Mouse (Mus musculus) kidney, postnatal 14 days (tissue): Measurements from ENCODE around the gene Mrrf.

Experiments
- DNase-seq: peaks from one replicate; pipeline ENCODE4 v3.0.0; 2022; ENCODE audit warnings: mixed read lengths

Gene Mrrf

DNA sequence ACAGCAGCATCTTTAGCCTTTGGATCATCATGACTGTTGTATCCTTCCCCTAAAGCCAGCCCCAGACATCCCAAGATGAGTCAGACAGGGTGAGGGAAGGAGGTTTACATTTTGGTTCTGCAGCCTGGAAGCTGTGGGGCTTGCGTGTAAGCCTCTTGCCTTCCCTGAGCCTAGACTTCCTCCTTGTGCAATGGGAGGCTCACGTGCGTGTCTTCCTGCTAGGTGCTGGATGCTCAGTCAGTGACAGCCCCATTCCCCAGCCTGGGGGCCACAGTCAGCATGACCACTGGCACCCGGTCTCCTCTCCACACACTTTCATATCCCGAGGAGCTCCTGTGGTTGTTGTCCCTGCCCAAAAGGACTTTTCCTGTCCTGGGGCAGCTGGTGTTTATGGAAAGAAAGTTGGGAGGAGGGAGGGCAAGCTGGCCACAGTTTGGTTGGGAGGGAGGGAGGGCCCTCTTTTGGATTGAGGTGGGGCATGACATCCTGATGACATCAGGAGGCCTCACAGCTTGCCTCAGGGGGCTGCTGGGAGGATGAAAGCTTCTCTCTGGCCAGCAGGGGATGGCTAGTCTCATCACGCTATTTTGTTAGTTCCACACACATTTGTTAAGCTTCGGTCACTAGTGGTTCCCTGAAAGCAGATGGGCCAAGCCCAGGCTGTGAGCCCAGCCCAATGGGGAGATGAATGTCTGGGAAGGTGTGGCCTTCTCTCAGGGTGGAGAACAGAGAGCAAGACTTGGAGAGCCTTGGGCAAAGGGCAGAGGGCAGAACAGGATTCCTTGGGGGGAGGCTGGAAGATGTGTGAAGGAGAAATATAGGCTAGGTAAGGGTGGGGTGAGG, 98.6 kb downstream of the Mrrf start:
- DNase-seq: no peak

DNA sequence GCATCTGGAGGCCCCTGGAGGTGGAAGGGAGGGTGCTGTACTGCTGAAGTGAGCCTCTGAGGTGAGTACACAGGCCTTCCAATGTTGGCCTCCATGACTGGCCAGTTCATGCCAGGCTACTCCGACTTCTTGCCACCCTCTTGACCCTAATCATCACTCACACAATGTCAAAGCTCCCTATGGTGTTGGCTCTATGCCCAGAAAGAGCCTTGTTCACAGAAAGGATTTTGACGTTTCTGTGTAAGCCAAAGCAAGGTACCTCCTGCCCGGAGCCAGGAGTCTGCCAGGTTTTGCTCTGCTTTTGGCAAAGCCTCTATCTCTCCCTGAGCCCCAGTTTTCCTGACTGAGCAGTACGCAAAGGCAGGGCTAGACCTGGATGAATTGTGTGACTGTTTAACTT, 99.7 kb downstream of the Mrrf start:
- peak; percentile 76 for DNase-seq

DNA sequence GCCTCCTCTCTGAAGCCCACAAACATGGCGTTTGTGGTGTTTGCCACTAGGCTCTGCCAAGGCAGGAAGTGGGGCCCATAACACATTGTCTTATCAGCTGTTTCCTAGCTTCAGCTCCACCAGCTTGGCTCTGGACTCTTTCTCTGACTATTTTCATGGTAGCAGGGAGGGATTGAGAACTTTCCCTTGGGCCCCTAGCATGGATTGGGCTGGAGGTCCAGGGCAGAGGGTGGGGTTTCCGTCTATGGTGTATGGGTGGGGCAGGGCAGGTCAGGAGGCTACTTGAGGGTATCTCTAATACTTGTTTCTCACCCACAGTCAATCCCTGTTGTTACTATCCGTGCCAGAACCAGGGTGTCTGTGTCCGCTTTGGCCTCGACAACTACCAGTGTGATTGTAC, 100.7 kb downstream of the Mrrf start:
- no peak for DNase-seq

DNA sequence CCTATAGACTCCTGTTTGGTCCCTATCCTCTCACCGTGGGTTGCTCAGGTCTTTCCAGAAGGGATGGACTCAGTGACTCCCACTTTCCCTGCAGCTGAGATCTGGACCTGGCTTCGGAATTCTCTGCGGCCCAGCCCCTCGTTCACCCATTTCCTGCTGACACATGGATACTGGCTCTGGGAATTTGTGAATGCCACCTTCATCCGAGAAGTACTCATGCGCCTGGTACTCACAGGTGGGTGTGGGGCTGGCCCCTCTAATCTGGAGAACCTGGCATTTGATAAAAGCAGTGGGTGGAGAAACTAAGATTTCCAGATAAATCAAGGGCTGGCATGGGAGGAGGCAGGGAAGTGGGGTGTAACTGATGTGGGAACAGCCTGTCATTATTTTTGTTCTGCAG, 101.4 kb downstream of the Mrrf start:
- DNase-seq: no peak

DNA sequence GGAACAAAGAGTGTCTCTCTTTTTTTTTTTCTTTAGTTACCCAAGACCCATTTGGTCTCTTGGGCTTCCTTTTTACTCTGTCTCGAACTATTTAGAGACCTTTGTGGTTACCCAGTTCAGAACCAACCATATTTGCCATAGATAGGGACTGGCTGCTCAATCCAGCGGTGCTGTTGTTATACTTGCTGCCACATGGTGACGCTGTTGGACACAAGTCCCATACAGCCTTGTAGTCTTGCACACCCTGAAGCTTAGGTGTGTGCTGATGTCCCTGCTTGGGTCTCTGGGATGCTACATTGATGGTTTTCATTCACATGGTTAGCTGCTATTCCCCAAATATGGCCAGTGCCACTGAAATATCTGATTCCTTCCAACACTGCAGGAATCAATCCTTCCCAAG, 102.3 kb downstream of the Mrrf start:
- DNase-seq: no peak

DNA sequence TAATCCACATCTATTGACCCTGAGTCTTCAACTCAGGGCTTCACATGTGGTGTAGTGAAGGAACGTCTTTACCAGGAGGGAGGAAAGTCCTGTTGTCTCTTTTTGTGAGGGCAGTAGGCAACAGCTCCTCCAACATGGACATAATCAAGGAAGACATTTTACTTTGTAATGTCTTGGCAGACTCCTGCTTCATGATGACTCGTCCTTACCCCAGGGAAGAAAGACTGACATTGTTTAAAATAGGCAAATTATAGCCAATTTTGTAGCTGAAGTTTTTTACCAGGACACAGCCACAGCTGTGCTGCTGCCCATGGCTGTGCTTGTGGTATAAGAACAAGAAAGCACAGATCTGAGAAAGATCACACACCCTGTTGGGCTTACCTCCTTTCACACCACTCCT, 102.8 kb downstream of the Mrrf start:
- no peak for DNase-seq
